Mouse (Mus musculus) inflammation-experienced regulatory T-cells, adult 6 months (primary cell): ENCODE data around the gene Scamp1. TPM values are rescaled to one million over a fixed set of nuclear protein-coding genes. Genes with fewer than 3 reads are reported as not detected.
"Not testable (repeated sequence)": the region's sequence is repeated elsewhere in the genome, so short reads cannot be mapped to it uniquely, and the experiment has no call there.

Source experiments
- ATAC-seq: one replicate; pipeline ENCODE4 v1.8.0; 2017
- polyA plus RNA-seq, 3 experiments: library from polyadenylated mRNA; unstranded; fragments of 100-300 nt; shearing (Covaris generic); gene quantifications; one replicate each; pipeline ENCODE4 v1.2.1; 2017

The Scamp1 gene
- polyA plus RNA-seq = 1 to 10 TPM; 1.1 to 2.8 (median 2.7) TPM

GRCm38 (mm10) chr13:94285281-94285871 lies at the start of gene Scamp1:
TSS of gene Scamp1 (minus strand) at chr13:94285857.
- ATAC-seq = peak; percentile 82

GRCm38 (mm10) chr13:94330392-94330979 lies 44.8 kb upstream of the Scamp1 start:
- no peak for ATAC-seq

- not testable (repeated sequence) for ATAC-seq
These were observed 43.3 kb upstream of the Scamp1 start for GRCm38 (mm10) chr13:94329005-94329404.

GRCm38 (mm10) chr13:94328063-94328462 lies 42.4 kb upstream of the Scamp1 start:
- ATAC-seq = peak; percentile 76

GRCm38 (mm10) chr13:94322475-94322874 lies 36.8 kb upstream of the Scamp1 start:
- no peak for ATAC-seq

- no peak for ATAC-seq
These were observed 35.6 kb upstream of the Scamp1 start for GRCm38 (mm10) chr13:94321094-94321792.

- ATAC-seq = no peak
These were observed 31.4 kb upstream of the Scamp1 start for GRCm38 (mm10) chr13:94316975-94317511.

GRCm38 (mm10) chr13:94312812-94313211 lies 27.2 kb upstream of the Scamp1 start:
- ATAC-seq = not testable (repeated sequence)

- no peak for ATAC-seq
These were observed 22.6 kb upstream of the Scamp1 start for GRCm38 (mm10) chr13:94308279-94308678.

GRCm38 (mm10) chr13:94307531-94307930 lies 21.9 kb upstream of the Scamp1 start:
- no peak for ATAC-seq

- no peak for ATAC-seq
These were observed 21.3 kb upstream of the Scamp1 start for GRCm38 (mm10) chr13:94306968-94307289.

GRCm38 (mm10) chr13:94306277-94306967 lies 20.8 kb upstream of the Scamp1 start:
- no peak for ATAC-seq

- ATAC-seq = no peak
These were observed 15.4 kb upstream of the Scamp1 start for GRCm38 (mm10) chr13:94300946-94301538.

- ATAC-seq = no peak
These were observed 14.6 kb upstream of the Scamp1 start for GRCm38 (mm10) chr13:94300232-94300631.

GRCm38 (mm10) chr13:94298401-94298800 lies 12.7 kb upstream of the Scamp1 start:
- ATAC-seq = no peak

GRCm38 (mm10) chr13:94296371-94296770 lies 10.7 kb upstream of the Scamp1 start:
- ATAC-seq = no peak

- ATAC-seq = no peak
These were observed 10.3 kb upstream of the Scamp1 start for GRCm38 (mm10) chr13:94295922-94296321.

GRCm38 (mm10) chr13:94294886-94295285 lies 9.2 kb upstream of the Scamp1 start:
- ATAC-seq = no peak

GRCm38 (mm10) chr13:94293911-94294310 lies 8.3 kb upstream of the Scamp1 start:
- ATAC-seq = no peak

GRCm38 (mm10) chr13:94286195-94286594 lies 538 bp upstream of the Scamp1 start:
- ATAC-seq = no peak

GRCm38 (mm10) chr13:94284543-94285269 lies 951 bp downstream of the Scamp1 start:
- ATAC-seq = no peak

- no peak for ATAC-seq
These were observed 6.2 kb downstream of the Scamp1 start for GRCm38 (mm10) chr13:94279420-94279819.
